Mouse (Mus musculus) heart, embryonic 14.5 days (tissue): ENCODE measurements around the gene 4933415A04Rik. TPM values are rescaled to one million over a fixed set of nuclear protein-coding genes. Genes with fewer than 3 reads are reported as not detected.
A peak's percentile ranks its signal among the peaks of the same experiment; 100 is the strongest.

ENCODE experiments used
- ATAC-seq: fragments of 200-750 bp; cut with Nextera tagmentation; 2 replicates; pipeline ENCODE4 v1.8.0; 2017; ENCODE audit warnings: low read depth, moderate TSS enrichment; ENCODE audit not compliant: insufficient number of reproducible peaks, insufficient read depth, low FRiP score
- H3K27ac ChIP-seq, 2 experiments: fragments of 200-500 bp in 1 of 2; fragments of 300-500 bp in 1 of 2; sonication (generic) in 1 of 2; replicated peaks in 1 of 2; 2 replicates each; pipeline ENCODE4 v1.5.1; 2012 to 2014; ENCODE audit warnings: low read depth in 2 of 2, low read length in 2 of 2, control low read depth in 1 of 2, mild to moderate bottlenecking in 1 of 2, mixed read lengths in 1 of 2; ENCODE audit not compliant: control insufficient read depth in 1 of 2, insufficient read depth in 1 of 2
- H3K27me3 ChIP-seq: fragments of 300-500 bp; sonication (generic); 2 replicates; pipeline ENCODE4 v1.6.1; 2014; ENCODE audit warnings: mild to moderate bottlenecking, low read length, control low read depth; ENCODE audit not compliant: control insufficient read depth, insufficient read depth
- H3K36me3 ChIP-seq: fragments of 300-500 bp; sonication (generic); 2 replicates; pipeline ENCODE4 v1.6.1; 2014; ENCODE audit warnings: mild to moderate bottlenecking, control low read depth, low read length, mixed read lengths; ENCODE audit not compliant: control insufficient read depth, insufficient read depth
- H3K4me1 ChIP-seq, 2 experiments: fragments of 200-500 bp in 1 of 2; fragments of 300-500 bp in 1 of 2; sonication (generic) in 1 of 2; 2 replicates each; pipeline ENCODE4 v1.6.1; 2012 to 2014; ENCODE audit warnings: low read length in 2 of 2, control low read depth in 1 of 2, mixed read lengths in 1 of 2; ENCODE audit not compliant: control insufficient read depth in 2 of 2, insufficient read depth in 2 of 2
- H3K4me2 ChIP-seq: fragments of 300-500 bp; sonication (generic); 2 replicates; pipeline ENCODE4 v1.6.1; 2014; ENCODE audit warnings: mild to moderate bottlenecking, low read length
- H3K4me3 ChIP-seq, 2 experiments: fragments of 200-500 bp in 1 of 2; fragments of 300-500 bp in 1 of 2; sonication (generic) in 1 of 2; 2 replicates each; pipeline ENCODE4 v1.5.1; 2012 to 2014; ENCODE audit warnings: low read length in 2 of 2, mild to moderate bottlenecking in 2 of 2, control low read depth in 1 of 2, low read depth in 1 of 2, moderate library complexity in 1 of 2; ENCODE audit not compliant: control insufficient read depth in 1 of 2, insufficient read depth in 1 of 2
- H3K9ac ChIP-seq: fragments of 300-500 bp; sonication (generic); 2 replicates; pipeline ENCODE4 v1.6.1; 2014; ENCODE audit warnings: mild to moderate bottlenecking, low read length
- H3K9me3 ChIP-seq: fragments of 300-500 bp; sonication (generic); 2 replicates; pipeline ENCODE4 v1.6.1; 2016; ENCODE audit warnings: low read length, control low read depth; ENCODE audit not compliant: control insufficient read depth
- WGBS: fragments of 180-500 bp; shearing (Covaris S2); extraction: QIAGEN DNeasy Blood & Tissue Kit; methylation state at CpG from one replicate; pipeline ENCODE4 v1.1.7; 2014; 5-methylcytosine and 5-hydroxymethylcytosine counted together
- polyA plus RNA-seq: library from polyadenylated mRNA; unstranded; fragments of >200 nt; fragmentation: Nextera tagmentation; extraction: Ambion mirVana; gene quantifications from 2 replicates; pipeline ENCODE4 v1.2.1, GENCODE M21; 2014

Gene 4933415A04Rik
- polyA plus RNA-seq, 1 experiment from 2014 or later = 5.3 TPM

GRCm38 (mm10) chr11:43575061-43575375 lies 11.8 kb upstream of the 4933415A04Rik start:
- ATAC-seq = no peak
- no peaks in the 10 kb centered on the region for H3K9me3 ChIP-seq
- no peaks in the 10 kb centered on the region for H3K27me3 ChIP-seq
- H3K4me3 ChIP-seq = no peak overlapping the region
- H3K36me3 ChIP-seq = peaks cover 24% of the 10 kb centered on the region
- peak overlapping the region; percentile 59; the same call in 1 of the 2 replicates for H3K9ac ChIP-seq
- peak overlapping the region; percentile 67 to 75 for H3K27ac ChIP-seq
- peaks cover 24 to 35% of the 10 kb centered on the region in 2 experiments for H3K4me1 ChIP-seq
- peak overlapping the region; percentile 16; the same call in 1 of the 2 replicates for H3K4me2 ChIP-seq
- 12% methylated on average over 3 of the region's 3 CpGs for WGBS

GRCm38 (mm10) chr11:43575376-43576151 lies 11.3 kb upstream of the 4933415A04Rik start:
- WGBS = 20% methylated on average over 9 of the region's 9 CpGs
- peak overlapping the region; percentile 16; the same call in 1 of the 2 replicates for H3K4me2 ChIP-seq
- peak; percentile 27; the same call in 1 of the 2 replicates for ATAC-seq
- peaks cover 29% of the 10 kb centered on the region for H3K36me3 ChIP-seq
- no peak overlapping the region for H3K4me3 ChIP-seq
- no peaks in the 10 kb centered on the region for H3K9me3 ChIP-seq
- H3K27me3 ChIP-seq = no peaks in the 10 kb centered on the region
- peak overlapping the region; percentile 59; the same call in 1 of the 2 replicates for H3K9ac ChIP-seq
- peaks cover 20 to 30% of the 10 kb centered on the region in 2 experiments for H3K4me1 ChIP-seq
- peak overlapping the region; percentile 67 to 75 for H3K27ac ChIP-seq

- WGBS = 65% methylated on average over 11 of the region's 11 CpGs
Measured at GRCm38 (mm10) chr11:43577713-43578478, 8.9 kb upstream of the 4933415A04Rik start.

GRCm38 (mm10) chr11:43585211-43586005 lies 1.4 kb upstream of the 4933415A04Rik start:
- no peak overlapping the region for H3K9ac ChIP-seq
- H3K4me2 ChIP-seq = no peak overlapping the region
- no peak for ATAC-seq
- 88% methylated on average over 22 of the region's 22 CpGs for WGBS
- H3K36me3 ChIP-seq = peaks cover 85% of the 10 kb centered on the region
- no peak overlapping the region for H3K27ac ChIP-seq
- no peaks in the 10 kb centered on the region for H3K9me3 ChIP-seq
- H3K4me1 ChIP-seq = peaks cover 3% of the 10 kb centered on the region in 2 experiments; a peak in 2 of 4 replicates
- H3K4me3 ChIP-seq = no peak overlapping the region
- H3K27me3 ChIP-seq = no peaks in the 10 kb centered on the region

More at GRCm38 (mm10) chr11:43577713-43578478, 8.9 kb upstream of the 4933415A04Rik start:
- Histone ChIP-seq H3K9me3 (no peaks in the 10 kb centered on the region), H3K36me3 (peaks cover 48% of the 10 kb centered on the region), H3K4me2 (no peak overlapping the region), H3K9ac (no peak overlapping the region), H3K4me1 (peaks cover 9 to 12% of the 10 kb centered on the region in 2 experiments), H3K27ac (no peak overlapping the region), H3K27me3 (no peaks in the 10 kb centered on the region), H3K4me3 (no peak overlapping the region)
- no peak for ATAC-seq

- Histone ChIP-seq H3K4me3 (no peak overlapping the region), H3K4me2 (no peak overlapping the region), H3K27me3 (no peaks in the 10 kb centered on the region), H3K9me3 (no peaks in the 10 kb centered on the region), H3K36me3 (peaks cover 44% of the 10 kb centered on the region), H3K9ac (no peak overlapping the region), H3K4me1 (peaks cover 3% of the 10 kb centered on the region in 2 experiments; a peak in 2 of 4 replicates), H3K27ac (no peak overlapping the region)
- 80% methylated on average over 6 of the region's 6 CpGs for WGBS
- ATAC-seq = no peak
Measured at GRCm38 (mm10) chr11:43589530-43590072, 2.8 kb downstream of the 4933415A04Rik start.

- Histone ChIP-seq H3K4me1 (no peaks in the 10 kb centered on the region), H3K4me2 (no peak within 1 kb of the TSS), H3K27me3 (no peaks in the 10 kb centered on the region), H3K36me3 (no peaks in the 10 kb centered on the region), H3K4me3 (no peak within 1 kb of the TSS), H3K9ac (no peak within 1 kb of the TSS), H3K9me3 (no peaks in the 10 kb centered on the region), H3K27ac (no peak within 1 kb of the TSS)
- no peak for ATAC-seq
- WGBS = 80% methylated on average over 5 of the region's 5 CpGs
Measured at GRCm38 (mm10) chr11:43601440-43601839, 14.6 kb downstream of the 4933415A04Rik start, which contains the start of gene Fabp6. Gene Fabp6, minus strand, starts transcription at chr11:43601540.

- ATAC-seq = no peak
- Histone ChIP-seq H3K27me3 (no peaks in the 10 kb centered on the region), H3K36me3 (no peaks in the 10 kb centered on the region), H3K27ac (no peak overlapping the region), H3K4me3 (no peak overlapping the region), H3K9ac (no peak overlapping the region), H3K4me1 (peaks cover 0 to 6% of the 10 kb centered on the region in 2 experiments; a peak in 1 of 4 replicates), H3K4me2 (no peak overlapping the region), H3K9me3 (no peaks in the 10 kb centered on the region)
- WGBS = 82% methylated on average over 2 of the region's 2 CpGs
Measured at GRCm38 (mm10) chr11:43604207-43604606, 17.4 kb downstream of the 4933415A04Rik start.
